Mouse (Mus musculus): ENCODE measurements around the gene Nup93.

The Nup93 gene

DNA sequence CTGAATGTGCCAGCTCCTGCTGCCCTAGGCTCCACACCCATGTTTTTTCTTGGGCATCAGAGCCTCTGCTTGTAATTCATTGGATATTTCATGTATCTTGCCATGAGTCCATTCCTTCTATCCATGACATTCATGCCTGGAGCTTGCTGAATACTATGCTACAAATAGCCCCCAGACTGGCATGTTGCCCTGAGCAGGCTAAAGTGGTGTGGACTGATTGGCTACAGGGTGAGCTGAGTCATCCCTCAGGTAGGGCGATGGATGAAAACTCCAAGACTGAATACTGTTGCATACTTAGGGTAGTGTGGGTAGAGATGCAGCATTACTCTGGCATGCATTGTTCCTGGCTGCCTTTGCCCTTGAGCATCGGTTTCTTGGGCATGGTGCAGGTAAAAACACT lies 102.9 kb downstream of the Nup93 start:
- no peak for DNase-seq (ENCODE audit: low spot score in 2 of 2)

- no peak for DNase-seq (ENCODE audit: low spot score in 2 of 2)
Observed at GRCm38 (mm10) chr8:94317691-94318090, 103.3 kb downstream of the Nup93 start.

DNA sequence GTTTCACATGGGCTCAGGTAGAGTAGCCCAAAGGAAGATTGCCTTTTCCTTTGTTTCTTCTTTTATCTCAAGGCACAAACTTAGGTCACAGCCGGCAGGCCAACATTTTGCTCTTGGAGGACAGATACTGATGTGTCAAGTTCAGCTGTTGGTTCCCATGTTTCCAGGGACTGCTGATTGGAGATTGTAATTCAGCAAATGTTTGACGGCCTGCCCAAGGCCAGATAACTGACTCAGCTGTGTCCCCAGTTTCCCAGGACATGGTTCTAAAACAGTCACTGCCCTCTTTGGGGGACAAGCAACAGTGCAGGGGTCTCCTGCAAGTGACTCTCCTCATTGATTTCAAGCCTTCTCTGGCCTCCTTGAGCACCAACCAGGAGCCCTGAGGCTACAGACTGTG lies 105.7 kb downstream of the Nup93 start:
- no peak for DNase-seq (ENCODE audit: low spot score in 2 of 2)

DNA sequence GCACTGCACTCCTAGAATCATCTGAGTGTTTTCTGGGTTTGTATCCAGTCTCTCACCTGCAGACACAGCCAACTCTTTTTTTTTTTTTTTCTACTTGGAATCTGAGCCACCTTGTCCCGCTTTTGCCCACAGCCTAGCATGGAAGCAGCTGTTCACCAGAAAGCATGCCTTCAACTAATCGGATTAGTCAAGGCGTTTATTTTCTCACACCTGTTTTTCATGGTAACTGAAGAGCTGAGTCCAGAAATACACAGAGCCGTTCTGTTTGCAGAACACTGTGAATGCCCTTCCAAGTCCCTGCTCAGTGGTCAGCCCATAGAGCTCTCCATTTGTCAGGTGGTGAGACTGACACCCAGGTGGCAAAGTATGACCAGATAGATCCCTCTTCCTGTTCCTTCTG lies 107.7 kb downstream of the Nup93 start:
- no peak for DNase-seq (ENCODE audit: low spot score in 2 of 2)

- DNase-seq (ENCODE audit: low spot score in 2 of 2): no peak
Observed at GRCm38 (mm10) chr8:94323041-94323440, 108.7 kb downstream of the Nup93 start.

- peak in 1 of 2 experiments; percentile 29 for DNase-seq (ENCODE audit: low spot score in 2 of 2)
Observed at GRCm38 (mm10) chr8:94324071-94324470, 109.7 kb downstream of the Nup93 start.

- DNase-seq (ENCODE audit: low spot score in 2 of 2): no peak
Observed at GRCm38 (mm10) chr8:94326016-94326415, 111.7 kb downstream of the Nup93 start.

GRCm38 (mm10) chr8:94328932-94329728 lies 114.8 kb downstream of the Nup93 start, which contains the start of gene Slc12a3:
Gene Slc12a3, plus strand, starts transcription at chr8:94329201.
- DNase-seq (ENCODE audit: low spot score in 2 of 2): no peak

DNA sequence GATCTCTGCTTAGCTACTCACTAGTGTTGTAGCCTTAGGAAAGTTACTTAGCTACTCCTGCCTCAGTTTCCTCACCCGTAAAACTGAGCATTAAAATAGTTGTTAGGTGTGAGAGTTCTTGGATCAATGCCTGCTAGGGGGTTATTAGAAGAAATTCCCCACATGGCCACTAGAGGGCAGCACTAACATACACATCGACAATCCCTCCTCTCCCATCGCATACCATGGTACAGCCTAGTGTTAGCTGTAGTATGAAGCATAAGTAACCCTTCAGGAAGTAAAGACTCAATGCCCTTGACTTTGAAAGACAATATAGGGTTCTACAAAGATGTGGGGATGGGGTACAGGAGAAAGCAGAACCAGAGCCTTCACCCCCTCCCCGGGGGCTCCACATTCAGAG lies 116.4 kb downstream of the Nup93 start:
- peak in 1 of 2 experiments; percentile 55 for DNase-seq (ENCODE audit: low spot score in 2 of 2)

GRCm38 (mm10) chr8:94333345-94333744 lies 119.0 kb downstream of the Nup93 start:
- DNase-seq (ENCODE audit: low spot score in 2 of 2): no peak

GRCm38 (mm10) chr8:94337559-94337958 lies 123.2 kb downstream of the Nup93 start:
- no peak for DNase-seq (ENCODE audit: low spot score in 2 of 2)

GRCm38 (mm10) chr8:94340796-94341195 lies 126.4 kb downstream of the Nup93 start:
- no peak for DNase-seq (ENCODE audit: low spot score in 2 of 2)

DNA sequence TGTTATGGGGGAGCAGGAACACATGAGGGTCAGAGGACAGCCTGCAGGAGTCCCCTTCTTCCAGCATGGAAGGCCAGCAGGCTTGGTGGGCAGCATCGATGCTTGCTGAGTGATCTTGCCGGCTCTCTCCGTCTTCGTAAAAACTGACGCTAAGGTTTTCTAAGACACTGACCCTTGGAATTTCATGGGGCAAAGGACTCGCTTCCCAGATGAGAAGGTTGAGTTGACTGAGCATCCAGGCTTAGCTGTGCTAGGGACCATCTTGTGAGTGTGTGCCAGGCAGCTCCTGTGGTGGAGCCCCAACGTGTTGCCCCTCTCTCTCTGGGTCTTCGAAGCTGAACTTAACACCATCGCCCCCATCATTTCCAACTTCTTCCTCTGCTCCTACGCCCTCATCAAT lies 128.3 kb downstream of the Nup93 start:
- DNase-seq (ENCODE audit: low spot score in 2 of 2): no peak

GRCm38 (mm10) chr8:94343290-94343689 lies 128.9 kb downstream of the Nup93 start:
- peak; percentile 56 to 89 for DNase-seq (ENCODE audit: low spot score in 2 of 2)

- no peak for DNase-seq (ENCODE audit: low spot score in 2 of 2)
Observed at GRCm38 (mm10) chr8:94343778-94344320, 129.5 kb downstream of the Nup93 start.

DNA sequence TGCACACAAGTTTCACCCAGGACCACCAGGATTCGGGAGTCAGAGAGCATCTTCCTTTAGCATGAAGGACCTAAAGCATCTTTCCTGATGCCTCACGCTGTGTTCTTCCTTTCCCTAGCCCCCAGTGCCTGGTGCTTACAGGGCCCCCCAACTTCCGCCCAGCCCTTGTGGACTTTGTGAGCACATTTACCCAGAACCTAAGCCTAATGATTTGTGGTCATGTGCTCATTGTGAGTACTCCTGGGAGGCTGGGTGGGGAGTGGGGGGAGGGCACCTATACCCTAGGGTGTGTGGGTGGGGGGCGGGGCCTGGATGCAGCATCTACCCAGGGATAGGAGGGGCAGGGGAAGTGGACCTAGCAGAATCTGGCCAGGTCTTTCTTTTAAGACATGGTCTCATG lies 131.3 kb downstream of the Nup93 start:
- DNase-seq (ENCODE audit: low spot score in 2 of 2): no peak

DNA sequence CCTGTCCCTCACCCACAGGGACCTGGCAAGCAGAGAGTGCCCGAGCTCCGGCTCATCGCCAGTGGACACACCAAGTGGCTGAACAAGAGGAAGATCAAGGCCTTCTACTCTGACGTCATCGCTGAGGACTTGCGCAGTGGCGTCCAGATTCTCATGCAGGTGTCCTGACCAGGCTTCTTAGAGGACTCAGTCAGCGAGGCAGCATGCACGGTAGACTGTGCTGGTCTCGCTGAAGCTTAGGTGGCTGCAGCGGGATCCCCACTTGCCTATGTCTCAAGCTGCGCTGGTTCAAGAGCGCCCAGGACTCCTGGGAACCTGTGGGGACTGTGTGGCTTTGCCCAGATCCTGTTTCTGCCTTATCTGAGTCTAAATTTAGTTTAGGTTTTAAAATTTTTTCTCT lies 131.9 kb downstream of the Nup93 start:
- DNase-seq (ENCODE audit: low spot score in 2 of 2): no peak

DNA sequence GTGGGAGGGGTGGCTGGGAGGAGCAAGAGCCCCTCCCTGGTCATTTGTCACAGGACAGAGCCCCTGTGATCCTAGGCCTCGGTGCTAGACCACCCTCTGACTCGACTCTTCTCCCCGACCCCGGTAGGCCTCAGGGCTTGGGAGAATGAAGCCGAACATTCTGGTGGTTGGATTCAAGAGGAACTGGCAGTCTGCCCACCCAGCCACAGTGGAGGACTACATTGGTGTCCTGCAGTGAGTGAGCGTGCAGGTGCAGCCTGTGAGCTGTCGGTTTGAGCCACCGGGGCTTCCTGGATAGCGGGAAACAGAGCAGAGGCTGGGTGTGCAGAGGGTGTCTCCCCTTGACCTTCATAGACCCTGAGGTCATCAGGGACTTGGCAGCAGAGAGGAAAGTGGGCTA lies 134.1 kb downstream of the Nup93 start:
- no peak for DNase-seq (ENCODE audit: low spot score in 2 of 2)

- DNase-seq (ENCODE audit: low spot score in 2 of 2): no peak
Observed at GRCm38 (mm10) chr8:94354069-94354531, 139.7 kb downstream of the Nup93 start.

DNA sequence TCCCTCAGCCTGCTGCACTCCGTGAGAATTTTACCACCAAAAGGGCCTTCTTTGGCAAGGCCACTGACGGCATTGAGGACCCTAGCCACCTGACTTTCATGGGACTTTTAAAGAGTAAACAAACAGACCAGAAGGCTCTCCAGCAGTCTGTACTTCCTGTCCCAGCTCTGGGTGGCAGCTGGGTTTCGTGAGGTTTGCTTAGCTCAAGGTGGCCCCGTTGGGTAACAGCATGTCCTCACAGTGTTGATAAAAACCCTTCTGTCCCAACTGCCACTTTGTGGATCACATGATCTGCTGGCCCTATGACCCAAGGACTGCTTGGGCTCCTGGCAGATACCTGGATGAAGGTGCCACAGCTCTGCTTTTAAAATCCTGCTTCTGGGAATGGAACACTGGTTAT lies 140.2 kb downstream of the Nup93 start:
- peak; percentile 43 to 48 for DNase-seq (ENCODE audit: low spot score in 2 of 2)

- no peak for DNase-seq (ENCODE audit: low spot score in 2 of 2)
Observed at GRCm38 (mm10) chr8:94357220-94357619, 142.9 kb downstream of the Nup93 start.

DNA sequence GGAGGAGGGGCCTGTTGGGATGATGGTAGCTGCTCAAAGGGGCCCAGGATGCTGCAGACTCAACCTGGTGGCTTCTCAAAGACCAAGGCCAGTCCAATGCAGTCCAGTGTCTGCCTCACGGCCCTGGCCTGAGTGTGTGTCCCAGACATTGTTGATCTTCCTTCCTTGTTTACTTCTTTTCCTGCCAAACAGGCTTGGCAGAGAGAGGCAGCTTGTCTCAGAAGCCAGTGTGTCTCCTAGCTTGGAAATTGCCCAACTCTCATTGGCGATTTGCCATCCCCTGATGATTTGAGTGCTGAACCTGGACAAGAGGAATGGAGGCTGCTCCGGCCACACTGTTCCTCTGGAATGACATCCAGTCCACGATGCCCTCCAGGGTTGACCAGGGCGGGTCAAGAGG lies 144.2 kb downstream of the Nup93 start:
- DNase-seq (ENCODE audit: low spot score in 2 of 2): no peak

- no peak for DNase-seq (ENCODE audit: low spot score in 2 of 2)
Observed at GRCm38 (mm10) chr8:94361774-94362431, 147.5 kb downstream of the Nup93 start.

All from thymus, postnatal 10 days (tissue).